Mouse (Mus musculus) brain, adult 2 months (tissue): Measurements from ENCODE around the gene Tnf.

Source experiments
- DNase-seq: peaks from one replicate; pipeline ENCODE4 v3.0.0; 2011; ENCODE audit warnings: low read depth, low spot score

Tnf gene

DNA sequence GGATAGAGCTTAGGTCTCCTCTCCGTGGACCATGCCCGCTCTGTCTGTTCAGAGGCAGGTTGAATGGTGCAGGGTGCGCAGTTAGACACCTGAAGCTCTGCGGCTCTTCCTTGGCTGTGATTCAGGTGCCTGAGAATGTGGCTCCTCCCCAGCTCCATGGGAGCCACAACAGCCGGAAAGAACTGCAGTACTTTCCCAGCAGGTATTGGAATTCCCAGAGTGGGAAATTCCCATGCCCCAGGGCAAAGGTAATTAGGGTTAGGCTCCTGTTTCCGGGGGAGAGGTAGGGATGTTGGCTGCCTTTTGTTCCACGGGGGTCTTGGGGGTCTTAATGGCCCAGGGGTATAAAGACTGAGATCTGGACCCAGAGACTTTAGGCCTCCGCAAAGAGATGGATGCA, 2.9 kb downstream of the Tnf start:
- no peak for DNase-seq

DNA sequence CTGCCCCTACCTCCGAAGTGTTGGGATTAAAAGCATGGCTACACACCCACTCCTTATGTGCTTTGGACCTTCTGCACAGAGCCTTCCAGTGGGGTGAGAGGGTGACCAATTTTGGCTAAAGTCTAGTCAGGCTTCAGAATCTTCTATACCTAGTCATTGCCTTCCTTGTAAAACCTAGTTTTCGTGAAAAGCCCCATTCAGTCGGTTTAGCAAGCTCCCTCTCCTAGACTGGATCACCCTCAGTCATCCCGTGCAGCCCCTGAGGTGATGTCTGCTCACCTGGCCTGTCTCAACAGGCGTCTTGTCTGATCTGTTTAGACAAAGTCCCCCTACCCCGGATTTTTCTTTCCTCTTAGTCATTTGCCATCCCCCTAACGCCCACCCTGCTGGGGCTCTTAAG, 3.8 kb downstream of the Tnf start:
- DNase-seq: no peak

DNA sequence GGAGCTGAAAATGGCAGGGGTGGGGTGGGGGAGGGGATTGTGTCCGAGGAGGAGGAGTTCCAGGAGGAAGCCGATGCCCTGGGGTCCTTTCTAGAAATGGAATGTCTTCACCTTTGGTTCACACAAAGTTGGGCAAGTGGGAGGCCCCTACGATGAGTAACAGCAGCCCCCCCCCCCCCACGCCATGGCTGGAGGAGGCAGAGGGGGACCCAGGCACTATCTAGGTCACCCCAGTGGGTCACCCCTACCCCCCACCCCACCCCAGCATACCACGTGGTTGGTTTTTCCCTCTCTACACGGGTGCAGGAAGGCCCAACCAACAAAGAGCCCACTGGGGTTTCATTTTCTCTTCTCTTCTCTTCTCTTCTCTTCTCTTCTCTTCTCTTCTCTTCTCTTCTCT, 4.7 kb downstream of the Tnf start:
- DNase-seq: no peak

DNA sequence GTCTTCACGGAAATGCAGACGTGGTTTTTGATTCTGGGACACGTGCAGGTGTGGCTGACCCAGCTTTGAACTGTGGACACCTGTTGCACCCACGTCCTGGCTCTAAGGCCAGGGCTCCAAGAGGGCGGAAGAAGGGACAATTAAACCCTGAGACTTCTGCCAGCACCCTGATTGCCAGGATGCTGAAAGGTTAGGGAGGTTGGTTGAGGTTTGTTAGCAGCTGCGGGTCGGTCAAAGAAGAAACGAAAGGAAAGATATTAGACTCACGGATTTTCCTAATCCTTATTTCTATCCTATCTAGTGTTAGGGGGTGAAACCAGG, 5.5 kb downstream of the Tnf start:
- DNase-seq: no peak

DNA sequence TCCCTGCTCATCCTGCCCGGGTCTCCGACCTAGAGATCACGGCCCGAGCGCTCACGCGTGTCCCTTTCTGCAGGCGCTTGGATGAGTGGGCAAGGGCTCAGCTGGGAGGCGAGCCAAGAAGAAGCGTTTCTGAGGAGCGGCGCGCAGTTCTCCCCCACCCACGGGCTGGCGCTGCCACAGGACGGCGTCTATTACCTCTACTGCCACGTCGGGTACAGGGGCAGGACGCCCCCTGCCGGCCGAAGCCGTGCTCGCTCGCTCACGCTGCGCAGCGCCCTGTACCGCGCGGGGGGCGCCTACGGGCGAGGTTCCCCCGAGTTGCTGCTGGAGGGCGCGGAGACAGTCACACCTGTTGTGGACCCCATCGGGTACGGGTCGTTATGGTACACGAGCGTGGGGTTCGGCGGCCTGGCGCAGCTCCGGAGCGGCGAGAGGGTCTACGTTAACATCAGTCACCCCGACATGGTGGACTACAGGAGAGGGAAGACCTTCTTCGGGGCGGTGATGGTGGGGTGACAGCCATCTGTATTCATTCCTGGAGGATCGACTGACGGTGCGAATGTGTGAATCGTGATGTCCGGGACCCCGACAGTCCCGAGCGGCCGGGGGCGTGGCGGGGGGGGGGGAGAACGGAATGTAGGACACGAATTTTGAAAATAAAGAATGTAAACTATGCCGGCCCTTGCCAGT, 6.0 kb downstream of the Tnf start:
- DNase-seq: peak; percentile 77

DNA sequence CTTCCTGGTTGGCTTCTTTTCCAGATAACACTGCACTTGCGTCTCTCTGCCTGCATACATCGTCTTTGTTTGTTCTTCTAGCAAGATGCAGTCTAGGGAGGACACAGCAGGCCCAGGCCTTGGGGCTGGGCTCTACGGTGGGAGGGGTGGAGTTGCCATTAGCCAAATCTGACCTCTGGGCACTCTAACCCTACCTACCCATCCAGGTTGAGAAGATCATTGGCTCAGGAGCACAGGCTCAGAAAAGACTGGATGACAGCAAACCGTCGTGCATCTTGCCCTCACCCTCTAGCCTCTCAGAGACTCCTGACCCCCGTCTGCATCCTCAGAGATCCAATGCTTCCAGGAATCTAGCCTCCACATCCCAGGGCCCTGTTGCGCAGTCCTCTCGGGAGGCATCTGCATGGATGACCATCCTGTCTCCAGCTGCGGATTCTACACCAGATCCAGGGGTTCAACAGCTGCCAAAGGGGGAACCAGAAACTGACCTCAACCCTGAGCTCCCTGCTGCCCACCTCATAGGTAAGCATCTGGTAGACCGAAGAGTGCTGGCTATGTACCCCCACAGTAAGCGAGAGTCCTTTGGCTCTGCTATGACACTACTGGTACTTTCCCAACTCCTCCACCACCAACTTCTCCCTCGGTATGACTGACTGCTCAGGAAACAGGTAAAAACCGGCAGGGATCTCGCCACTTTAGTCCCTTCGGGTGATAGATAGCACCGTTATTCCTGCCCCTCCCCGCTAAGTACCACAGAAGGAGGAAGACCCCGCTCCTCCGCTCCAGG, 6.8 kb downstream of the Tnf start:
- DNase-seq: no peak

DNA sequence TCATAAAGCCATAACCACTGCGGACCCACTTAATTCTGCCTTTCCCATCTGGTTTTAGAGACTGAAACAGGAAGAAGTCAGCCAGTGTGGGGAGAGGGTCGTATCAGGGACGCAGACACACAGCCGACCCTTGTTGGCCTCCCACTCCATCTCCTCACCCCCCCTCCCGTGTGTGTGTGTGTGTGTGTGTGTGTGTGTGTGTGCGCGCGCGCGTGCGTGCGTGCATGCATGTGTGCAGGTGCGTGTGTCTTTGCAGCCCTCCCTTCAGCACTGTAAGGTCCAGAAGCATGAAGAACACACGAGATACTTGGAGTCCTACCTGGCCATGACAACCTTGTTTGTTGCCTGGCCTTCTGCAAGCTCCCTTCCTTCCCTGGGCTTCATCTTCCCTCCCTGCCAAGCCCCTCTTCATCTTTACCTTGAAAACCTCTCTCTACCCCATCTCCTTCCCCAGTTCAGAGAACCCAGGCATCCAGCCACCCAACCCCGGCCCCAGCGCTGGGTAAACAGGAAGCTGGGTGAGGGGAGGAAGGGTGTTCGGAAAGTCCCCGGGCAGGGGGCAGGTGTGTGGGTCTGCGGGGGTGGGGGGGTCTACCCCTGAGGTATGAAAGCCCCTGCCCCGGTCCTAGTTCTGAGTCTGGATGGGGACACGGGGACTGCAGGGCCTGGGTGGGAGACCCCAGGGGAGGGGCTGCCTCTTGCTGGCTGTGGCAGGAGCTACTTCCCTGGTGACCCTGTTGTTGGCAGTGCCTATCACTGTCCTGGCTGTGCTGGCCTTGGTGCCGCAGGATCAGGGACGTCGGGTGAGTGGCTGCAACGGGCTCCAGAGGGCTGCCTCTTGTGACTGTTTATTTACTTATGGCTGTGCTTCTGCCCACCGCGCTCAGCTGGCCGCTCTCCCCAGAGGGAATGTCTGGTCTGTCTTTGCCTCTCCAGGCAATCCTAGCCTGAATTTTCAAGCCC, 7.6 kb downstream of the Tnf start, which contains the start of gene Ltb:
Gene Ltb (plus strand): TSS at position 559 of the 963 bp plus-strand sequence.
- no peak for DNase-seq

DNA sequence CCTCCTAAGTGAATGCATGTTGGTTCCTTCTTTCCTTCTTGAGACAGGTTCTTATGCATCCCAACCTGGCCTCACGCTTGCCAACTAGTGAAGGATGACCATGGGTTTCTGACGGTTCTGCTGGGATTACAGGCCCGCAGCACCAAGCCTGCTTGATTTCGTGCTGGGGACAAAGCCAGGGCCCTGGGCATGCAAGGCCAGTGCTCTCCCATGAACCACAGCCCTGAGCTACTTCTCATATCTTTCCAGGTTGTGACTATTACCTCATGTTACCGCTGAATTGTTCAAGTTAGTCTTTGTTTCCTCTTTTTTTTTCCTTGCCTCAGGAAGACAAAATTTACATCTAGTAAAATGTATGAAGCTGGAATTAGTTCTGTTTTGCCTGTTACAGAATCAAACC, 8.9 kb downstream of the Tnf start:
- no peak for DNase-seq

DNA sequence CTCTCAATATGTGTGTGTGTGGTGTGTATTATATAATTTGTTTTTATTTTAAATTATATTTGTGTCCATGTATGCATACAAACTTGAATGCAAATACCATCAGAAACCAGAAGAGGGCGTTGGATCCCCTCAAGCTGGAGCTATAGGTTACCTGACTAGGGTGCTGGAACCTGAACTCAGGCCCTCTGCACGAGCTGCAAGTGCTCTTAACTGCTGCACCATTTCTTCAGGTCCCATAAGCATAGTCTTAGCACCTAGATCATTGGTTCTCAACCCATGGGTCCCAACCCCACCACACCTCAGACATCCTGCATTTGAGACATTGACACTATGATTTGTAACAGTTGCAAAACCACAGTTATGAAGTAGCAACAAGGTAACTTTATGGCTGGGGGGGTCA, 10.1 kb downstream of the Tnf start:
- DNase-seq: no peak

DNA sequence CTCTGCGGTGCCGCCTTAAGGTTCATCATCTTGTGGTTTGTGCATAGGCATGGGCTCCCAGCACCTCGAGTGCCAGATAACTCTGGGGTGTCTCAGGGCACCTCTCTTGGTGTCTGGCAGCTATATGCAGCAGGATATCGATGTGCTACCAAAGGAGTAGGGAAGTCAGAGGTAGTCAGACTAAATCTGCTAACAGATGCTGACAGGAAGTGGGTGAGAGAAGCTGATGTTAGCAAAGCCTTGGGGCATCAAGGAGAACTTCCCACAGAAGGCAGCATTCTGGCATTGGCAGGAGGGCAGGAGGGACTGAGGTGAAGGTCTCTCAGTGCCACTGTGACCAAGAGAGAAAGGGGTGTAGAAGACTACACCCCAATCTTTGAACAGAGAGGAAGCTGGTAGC, 11.7 kb downstream of the Tnf start:
- no peak for DNase-seq

DNA sequence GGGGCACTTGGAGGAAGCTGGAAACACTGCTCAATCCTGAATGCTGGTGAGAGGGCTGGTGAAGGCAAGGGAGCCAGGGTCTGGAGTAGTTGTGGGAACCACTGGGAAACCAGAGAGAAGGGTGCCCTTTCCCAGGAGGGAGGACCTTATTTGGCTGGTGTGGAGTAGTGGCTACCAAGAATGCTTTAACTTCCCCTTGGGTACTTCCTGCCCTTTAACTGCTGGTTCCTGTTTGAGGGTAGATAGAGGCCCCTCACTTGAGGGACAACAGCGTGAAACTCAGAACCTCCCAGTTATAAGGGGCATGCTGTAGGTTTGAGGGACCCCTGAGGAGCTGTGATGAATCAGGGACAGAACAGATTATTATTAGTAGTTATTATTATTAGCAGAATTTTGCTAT, 12.6 kb downstream of the Tnf start:
- DNase-seq: no peak

DNA sequence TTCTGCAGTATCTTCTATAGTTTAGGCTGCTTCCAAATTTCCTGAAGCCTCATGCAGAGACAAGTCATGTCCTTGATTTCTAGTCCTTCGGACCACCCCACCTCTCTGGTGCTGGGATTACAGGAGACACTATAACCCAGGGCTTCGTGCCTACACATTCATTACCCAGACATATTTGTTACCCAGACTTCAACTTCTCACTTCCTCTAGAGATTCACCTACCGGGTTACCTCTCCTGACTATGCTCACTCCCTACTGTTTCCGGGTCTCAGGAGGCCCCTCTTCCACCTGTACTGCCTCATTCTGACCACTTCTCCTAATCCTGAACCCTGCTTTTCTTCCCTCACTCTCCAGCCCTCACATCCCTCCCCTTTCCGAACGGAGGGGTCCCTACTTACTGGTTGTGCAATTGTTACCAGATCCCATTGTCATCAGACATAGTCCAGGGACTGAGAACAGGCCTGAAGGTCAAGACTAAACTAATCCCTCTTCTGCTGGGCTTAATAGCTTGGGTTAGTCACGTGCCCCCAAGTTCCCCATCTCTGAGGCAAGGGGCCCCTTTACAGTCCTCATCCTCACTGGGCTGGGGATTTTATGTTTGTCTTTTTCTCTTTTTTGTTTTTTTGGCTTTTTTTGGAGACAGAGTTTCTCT, 13.7 kb downstream of the Tnf start, which contains the start of gene Lst1:
Gene Lst1 (minus strand): TSS at position 481 of the 652 bp plus-strand sequence.
- DNase-seq: no peak

DNA sequence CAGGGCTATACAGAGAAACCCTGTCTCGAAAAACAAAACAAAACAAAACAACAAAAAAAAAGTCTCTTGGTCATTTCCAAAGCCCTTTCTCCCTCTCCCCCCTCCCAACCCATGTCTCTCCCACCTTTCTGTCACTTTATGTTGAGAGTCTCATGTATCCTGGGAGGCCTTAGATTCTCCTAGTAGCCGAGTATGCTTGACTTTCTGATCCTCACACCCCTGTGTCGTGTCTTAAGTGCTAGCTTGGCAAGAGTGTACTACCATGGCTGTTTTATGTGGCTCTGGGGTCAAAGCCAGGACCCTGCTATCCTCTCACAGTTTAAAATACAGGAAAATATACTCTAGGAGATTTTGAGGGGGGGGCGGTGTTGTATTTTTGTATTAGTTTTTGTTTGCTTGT, 14.5 kb downstream of the Tnf start:
- no peak for DNase-seq

DNA sequence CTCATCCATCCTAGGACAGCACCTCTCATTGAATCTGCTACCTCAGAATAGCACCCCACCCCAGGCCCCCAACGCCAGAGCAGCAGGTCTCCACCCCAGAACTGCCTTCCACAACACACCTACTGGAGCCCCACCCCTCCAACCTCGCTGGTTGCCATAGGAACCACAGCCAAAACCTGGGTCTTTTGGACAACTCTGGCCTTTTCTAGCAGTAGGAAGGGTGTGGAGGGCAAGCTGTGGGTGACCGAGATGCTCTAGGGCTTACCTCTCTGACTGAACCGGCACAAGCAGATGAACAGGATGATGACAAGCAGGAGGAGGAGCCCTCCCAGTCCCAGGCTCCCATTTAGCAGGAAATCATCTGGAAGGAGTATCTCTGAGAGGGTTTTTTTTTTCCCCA, 15.1 kb downstream of the Tnf start:
- DNase-seq: peak; percentile 35

DNA sequence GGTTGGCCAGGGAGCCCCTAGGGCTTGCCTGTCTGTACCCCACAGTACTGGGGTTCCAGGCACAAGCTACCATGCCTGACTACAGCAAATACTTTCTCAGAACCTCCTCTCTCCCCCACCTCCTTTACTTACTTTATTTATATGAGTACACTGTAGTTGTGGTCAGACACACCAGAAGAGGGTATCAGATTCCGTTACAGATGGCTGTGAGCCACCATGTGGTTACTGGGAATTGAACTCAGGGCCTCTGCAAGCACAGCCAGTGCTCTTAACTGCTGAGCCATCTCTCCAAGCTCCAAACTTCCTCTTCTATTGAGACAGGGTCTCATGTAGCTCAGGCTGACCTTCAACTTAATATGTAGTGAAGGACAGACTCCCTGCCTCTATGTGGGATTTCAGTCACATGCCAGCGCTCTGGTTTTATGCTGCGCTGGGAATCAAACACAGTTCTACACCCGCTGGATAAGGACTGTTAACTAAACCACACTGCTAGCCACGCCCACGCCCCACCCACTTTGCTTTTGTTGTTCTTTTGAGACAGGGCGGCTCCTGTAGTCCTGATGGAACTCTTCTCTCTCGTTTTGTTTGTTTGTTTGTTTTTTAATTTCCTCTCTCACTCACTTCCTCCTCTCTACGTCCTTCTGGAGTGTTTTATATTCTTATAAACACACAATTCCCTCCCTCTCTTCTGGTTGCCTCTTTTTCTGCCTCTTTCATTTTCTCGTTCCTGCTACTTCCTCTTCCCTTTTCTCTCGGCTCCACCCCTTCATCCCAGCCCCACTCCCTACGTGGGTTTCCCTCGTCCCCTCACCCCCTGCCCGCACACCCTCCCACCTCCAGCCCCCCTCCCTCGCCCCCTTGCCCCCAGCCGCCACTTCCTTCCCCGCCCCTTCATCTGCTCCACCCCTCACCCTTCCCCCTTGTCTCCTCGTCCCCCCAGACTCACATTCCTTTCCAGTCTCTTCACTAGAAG, 15.9 kb downstream of the Tnf start:
- no peak for DNase-seq

DNA sequence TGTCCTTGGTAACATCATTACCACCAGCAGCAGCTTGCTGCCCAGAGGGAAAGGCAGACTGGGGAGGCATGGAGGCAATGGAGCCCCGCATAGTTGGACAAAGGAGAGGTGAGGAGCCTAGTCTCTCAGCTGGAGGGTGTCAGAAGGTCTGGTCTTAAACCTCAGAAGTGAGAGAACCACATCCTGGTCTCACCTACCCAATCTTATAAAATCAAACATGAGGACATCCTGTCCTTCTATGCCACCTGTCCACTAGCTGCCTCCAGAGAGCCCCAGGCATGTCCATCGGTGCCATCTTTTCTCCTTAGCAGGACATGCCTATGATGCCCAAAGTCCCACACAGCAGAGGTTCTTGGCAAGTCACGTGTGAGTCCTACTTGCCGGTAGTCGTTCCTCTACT, 21.7 kb downstream of the Tnf start:
- DNase-seq: no peak

DNA sequence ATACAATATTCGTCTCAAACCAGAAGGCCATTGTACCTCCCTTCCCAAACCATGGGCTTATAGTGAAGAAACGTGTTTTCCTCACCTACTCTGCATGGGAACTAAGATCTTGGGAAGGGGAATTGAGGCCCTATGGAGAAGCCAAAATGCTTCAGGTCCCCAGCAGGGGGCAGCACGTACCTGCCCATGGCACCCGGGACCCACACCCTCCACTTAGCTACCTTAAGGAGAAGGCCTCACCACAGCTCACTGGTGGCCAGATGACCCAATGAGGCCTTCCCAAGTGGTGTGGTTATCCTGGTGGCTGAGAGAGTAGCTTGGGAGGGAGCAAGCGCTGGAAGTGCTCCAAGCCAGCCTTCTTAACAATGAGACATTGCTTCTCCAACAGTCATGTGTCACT, 23.3 kb downstream of the Tnf start:
- peak; percentile 75 for DNase-seq

DNA sequence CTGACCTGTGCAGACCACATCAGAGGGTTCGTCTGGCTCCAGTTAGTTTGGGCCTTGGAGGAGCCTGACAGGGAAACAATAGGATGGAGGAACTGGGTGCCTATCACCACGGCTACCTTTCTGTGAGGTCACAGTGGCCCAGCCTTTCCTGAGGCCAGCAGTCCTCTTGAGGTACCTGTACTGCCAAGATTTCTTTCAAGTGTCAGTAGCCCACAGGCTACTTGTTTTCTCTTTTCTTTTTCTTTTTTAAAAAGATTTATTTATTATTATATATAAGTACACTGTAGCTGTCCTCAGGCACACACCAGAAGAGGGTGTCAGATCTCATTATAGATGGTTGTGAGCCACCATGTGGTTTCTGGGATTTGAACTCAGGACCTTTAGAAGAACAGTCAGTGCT, 25.8 kb downstream of the Tnf start, which contains the start of gene Aif1:
Gene Aif1 (minus strand): TSS at position 101 of the 400 bp plus-strand sequence.
- no peak for DNase-seq

DNA sequence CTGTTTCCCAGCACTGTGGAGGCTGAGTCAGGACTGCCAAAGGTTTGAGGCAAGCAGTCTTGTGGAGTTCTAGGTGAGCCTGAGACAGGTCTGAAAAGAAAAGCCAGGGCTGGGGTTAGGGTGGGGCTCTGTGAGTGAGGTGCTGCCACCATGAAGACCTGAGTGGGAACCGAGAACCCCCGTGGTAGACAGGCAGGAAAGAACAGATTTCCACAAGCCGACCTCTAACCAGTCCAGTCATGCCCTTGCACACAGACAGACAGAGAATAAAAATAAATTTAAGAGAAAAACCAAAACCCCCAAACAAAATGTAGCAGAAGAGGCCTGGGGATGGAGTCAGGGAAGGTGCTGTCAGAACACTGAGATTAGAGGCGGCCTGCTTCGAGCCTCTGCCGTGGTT, 26.4 kb downstream of the Tnf start:
- no peak for DNase-seq

DNA sequence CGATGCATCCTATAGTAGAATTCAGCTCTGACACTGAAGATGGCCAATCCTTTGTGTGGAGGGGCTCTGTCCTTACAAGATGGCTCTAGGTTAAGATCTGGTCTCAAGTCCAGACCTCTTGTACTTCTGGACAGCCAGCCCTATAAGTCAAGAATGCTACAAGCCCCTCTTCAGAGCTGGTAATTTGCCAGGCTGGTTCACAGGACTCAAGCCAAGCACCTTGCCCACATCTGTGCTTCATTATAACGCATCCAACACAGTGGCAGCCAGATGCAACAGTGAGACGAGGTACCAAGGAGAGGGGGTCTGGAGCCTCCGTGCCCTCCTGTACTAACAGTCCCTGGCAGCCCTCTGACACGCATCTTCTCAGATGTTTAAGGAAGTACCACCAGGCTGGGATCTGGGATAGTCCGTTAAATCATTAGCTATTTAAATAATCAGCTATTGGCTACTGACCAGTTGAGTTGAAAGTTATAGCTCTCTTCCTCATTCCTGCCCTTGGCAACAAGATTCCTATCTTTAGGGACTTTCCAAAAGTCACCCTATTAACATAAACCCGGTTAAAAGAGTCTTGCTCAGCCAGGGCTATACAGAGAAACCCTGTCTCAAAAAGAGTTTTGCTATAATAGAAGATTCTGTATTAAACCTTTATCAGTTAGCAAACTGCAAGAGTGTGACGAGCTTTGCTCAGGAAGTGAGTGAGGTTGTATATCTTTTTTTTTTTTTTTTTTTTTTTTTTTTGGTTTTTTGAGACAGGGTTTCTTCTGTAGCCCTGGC, 27.4 kb downstream of the Tnf start:
- no peak for DNase-seq
